Mouse (Mus musculus) kidney, adult 2 months (tissue): ENCODE data around the gene Drap1. TPM values are rescaled to one million over a fixed set of nuclear protein-coding genes. Genes with fewer than 3 reads are reported as not detected.
A peak's percentile ranks its signal among the peaks of the same experiment; 100 is the strongest.

Experiments
- DNase-seq: peaks from one replicate; pipeline ENCODE4 v3.0.0; 2021
- H3K27ac ChIP-seq: fragments of 200-500 bp; 2 replicates; pipeline ENCODE4 v1.5.1; 2012; ENCODE audit warnings: low read depth, low read length, control low read depth, inconsistent platforms; ENCODE audit not compliant: insufficient read depth
- H3K27me3 ChIP-seq: fragments of 200-500 bp; replicated peaks from 2 replicates; pipeline ENCODE4 v1.6.1; 2012; ENCODE audit warnings: mild to moderate bottlenecking, moderate library complexity, low read length, inconsistent platforms; ENCODE audit not compliant: control insufficient read depth, insufficient read depth
- H3K36me3 ChIP-seq: fragments of 200-500 bp; 2 replicates; pipeline ENCODE4 v1.6.1; 2012; ENCODE audit warnings: mild to moderate bottlenecking, moderate library complexity, low read length, inconsistent platforms; ENCODE audit not compliant: control insufficient read depth, insufficient read depth
- H3K4me1 ChIP-seq: fragments of 200-500 bp; 2 replicates; pipeline ENCODE4 v1.6.1; 2011; ENCODE audit warnings: low read length; ENCODE audit not compliant: control insufficient read depth, insufficient read depth
- H3K4me3 ChIP-seq: fragments of 200-500 bp; 2 replicates; pipeline ENCODE4 v1.5.1; 2011; ENCODE audit warnings: mild to moderate bottlenecking, low read depth, low read length, control low read depth; ENCODE audit not compliant: insufficient read depth
- CTCF ChIP-seq: fragments of 200-500 bp; conservative IDR thresholded peaks from 2 replicates; pipeline ENCODE4 v1.5.1; 2011; ENCODE audit warnings: low read depth, mild to moderate bottlenecking, control low read depth, low read length, moderate library complexity, mixed read lengths; ENCODE audit not compliant: insufficient read depth, insufficient read length
- POLR2A ChIP-seq: fragments of 200-500 bp; IDR thresholded peaks from one replicate; pipeline ENCODE4 v1.6.1; 2011; ENCODE audit warnings: low read depth, low read length, control low read depth
- WGBS: fragments of 180-500 bp; shearing (Covaris S2); methylation state at CpG from one replicate; pipeline ENCODE4 v1.1.7; 2018; 5-methylcytosine and 5-hydroxymethylcytosine counted together
- polyA plus RNA-seq: library from polyadenylated mRNA; depleted of rRNA; stranded (reverse); fragments of >200 nt; gene quantifications from 2 replicates; pipeline ENCODE4 v1.2.3, GENCODE M21; 2012

The Drap1 gene
- polyA plus RNA-seq, 1 experiment = 150 TPM

DNA sequence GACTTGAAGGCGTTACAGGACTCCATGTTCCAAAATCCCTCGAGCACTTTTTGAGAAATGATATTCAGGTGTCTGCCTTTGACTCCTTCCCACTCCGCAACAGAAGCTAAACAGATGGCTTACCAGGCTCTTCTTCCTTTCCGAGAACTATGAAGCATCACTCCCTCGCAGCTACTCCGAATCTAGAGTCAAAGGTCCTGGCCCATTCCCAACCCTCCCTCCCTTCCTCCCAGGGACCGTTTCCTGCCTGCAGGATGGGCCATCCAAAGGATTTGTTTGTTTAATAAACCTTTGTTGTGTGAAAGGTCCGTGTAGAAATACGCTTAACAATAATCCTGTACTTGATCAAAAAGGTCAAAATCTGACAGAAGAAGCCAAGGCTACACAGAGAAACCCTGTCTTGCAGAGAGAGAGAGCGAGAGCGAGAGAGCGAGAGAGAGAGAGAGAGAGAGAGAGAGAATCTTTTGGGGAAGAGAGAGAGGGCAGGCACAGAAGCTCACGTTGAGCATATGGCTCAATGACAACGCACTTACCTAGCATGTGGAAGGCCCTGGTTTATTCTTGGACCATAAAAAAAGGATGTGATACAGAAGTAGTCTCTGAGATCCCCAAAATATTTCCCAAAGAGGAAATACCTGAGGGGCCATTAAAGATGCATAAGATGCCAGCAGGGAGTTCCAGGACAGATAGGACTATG is 33.1 kb upstream of the Drap1 start, which contains the start of gene Ccdc85b:
Gene Ccdc85b, minus strand, starts transcription at position 149 of the 697 bp plus-strand sequence.
- DNase-seq = no peak
- 8% methylated on average over 14 of the region's 14 CpGs for WGBS
- peaks cover 2% of the 10 kb centered on the region; the same call in 1 of the 2 replicates for H3K4me1 ChIP-seq

DNA sequence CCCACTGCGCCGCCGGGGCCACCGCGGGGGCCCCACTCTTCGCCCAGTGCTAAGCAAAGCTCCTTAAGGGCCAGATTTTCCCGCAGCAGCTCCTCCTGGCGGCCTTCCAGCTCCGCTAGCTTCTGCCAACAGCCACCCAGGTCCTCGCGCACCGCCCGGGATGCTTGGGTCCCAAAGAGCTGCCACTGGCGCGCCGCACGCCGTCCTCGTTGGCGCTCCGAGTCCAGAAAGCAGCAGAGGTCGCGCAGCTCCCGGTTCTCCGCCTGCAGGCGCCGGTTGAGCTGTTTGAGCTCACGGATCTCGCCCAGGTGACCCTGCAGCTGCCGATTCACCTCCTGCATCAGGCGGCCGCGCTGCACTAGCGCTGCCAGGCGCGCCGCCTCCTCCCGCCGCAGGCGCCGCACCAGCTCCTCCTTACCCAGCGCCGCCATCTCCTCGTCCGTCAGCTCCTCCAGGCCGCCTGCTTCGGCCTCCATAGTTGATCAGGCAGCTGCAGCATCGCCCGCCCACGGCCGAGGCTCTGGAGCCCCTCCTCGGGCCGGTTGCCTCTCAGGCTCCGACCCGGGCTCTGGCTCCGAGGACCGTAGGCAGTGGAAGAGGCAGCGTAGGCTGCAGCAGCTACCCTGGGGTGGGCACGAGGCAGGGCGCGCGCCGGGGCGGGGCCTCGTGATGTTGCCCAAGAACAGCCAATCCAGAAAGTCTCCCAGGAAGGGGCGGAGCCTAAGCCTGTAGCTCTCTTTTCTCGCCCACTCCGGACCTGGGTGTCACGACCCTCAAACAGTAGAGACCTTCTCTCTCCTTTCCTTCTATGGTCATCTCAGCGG is 32.4 kb upstream of the Drap1 start:
- H3K36me3 ChIP-seq = 0 out of 2 replicates have a peak, but pooled peaks cover 1% of the 10 kb centered on the region
- no peaks in the 10 kb centered on the region for H3K27me3 ChIP-seq
- WGBS = under 1% methylated on average over 70 of the region's 70 CpGs
- peaks cover 2% of the 10 kb centered on the region; the same call in 1 of the 2 replicates for H3K4me1 ChIP-seq
- H3K4me3 ChIP-seq = peak overlapping the region; percentile 61
- peak; percentile 98 for DNase-seq
- H3K27ac ChIP-seq = peak overlapping the region; percentile 84
- TF ChIP-seq CTCF = no peak
- peak; percentile 90 for TF ChIP-seq POLR2A

More for the DNA sequence above, 33.1 kb upstream of the Drap1 start, which contains the start of gene Ccdc85b:
- TF ChIP-seq CTCF (no peak), POLR2A (no peak)
- Histone ChIP-seq H3K36me3 (0 out of 2 replicates have a peak, but pooled peaks cover 1% of the 10 kb centered on the region), H3K4me3 (peak within 1 kb of the TSS; percentile 61), H3K27ac (peak within 1 kb of the TSS; percentile 84), H3K27me3 (no peaks in the 10 kb centered on the region)

DNA sequence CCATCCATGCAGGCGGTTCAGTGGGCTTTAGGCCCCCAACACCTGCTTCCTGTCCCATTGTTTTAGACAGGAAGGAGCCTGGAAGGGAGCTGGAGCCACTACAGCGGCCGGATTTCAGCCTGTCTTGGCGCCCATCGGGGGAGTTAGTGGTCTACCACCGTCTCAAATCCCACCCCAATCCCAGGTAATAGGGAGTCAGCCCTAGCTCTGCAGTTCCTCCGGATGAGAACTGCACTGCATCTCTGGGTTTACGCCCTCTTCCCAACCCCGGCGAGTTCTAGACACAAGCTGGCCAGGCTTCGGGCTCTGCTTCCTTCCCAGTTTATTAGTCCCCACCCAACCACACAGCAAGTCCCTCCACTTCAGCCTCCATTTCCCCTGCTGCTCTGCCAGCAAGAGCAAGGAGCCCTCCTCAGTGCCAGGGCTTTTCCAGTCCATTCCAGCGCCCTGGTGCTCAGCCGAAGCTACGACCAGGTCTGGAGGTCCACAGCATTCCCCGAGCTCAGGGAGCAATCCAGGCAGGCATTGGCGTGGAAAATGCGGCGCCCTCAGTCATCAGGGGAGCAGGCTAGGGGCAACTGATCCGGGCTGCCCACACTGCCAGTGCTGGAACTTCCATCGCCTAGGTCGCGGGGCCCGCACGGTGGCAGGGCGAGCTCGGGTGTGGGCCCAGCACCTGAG is 31.6 kb upstream of the Drap1 start:
- Histone ChIP-seq H3K36me3 (0 out of 2 replicates have a peak, but pooled peaks cover 1% of the 10 kb centered on the region), H3K27ac (peak overlapping the region; percentile 84), H3K4me3 (peak overlapping the region; percentile 61), H3K4me1 (peaks cover 2% of the 10 kb centered on the region; the same call in 1 of the 2 replicates), H3K27me3 (no peaks in the 10 kb centered on the region)
- DNase-seq = peak; percentile 65
- TF ChIP-seq POLR2A = no peak
- TF ChIP-seq CTCF = no peak
- 7% methylated on average over 26 of the region's 26 CpGs for WGBS

DNA sequence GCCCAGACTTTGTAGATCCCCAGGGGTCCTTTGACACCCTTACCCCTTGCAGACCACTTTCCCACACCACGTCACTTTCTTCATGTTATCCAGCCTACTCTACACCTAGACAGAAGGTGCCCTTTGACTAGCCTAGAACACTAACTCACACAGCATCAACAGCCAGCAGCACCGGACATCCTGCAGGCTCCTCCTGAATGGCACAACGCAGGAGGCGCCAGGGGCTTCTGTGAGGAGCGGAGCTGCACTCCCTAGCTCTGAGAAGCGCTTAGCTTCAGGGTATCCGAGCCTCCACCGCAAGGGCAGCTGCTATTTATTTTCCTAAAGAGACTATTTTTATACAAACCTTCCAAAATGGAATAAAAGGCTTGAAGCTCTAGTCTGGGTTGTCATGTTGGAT is 30.8 kb upstream of the Drap1 start:
- Histone ChIP-seq H3K27me3 (no peaks in the 10 kb centered on the region), H3K4me1 (no peaks in the 10 kb centered on the region; the same call in 1 of the 2 replicates), H3K4me3 (peak overlapping the region; percentile 47), H3K36me3 (0 out of 2 replicates have a peak, but pooled peaks cover 1% of the 10 kb centered on the region), H3K27ac (peak overlapping the region; percentile 37)
- 67% methylated on average over 8 of the region's 8 CpGs for WGBS
- TF ChIP-seq POLR2A (no peak), CTCF (no peak)
- no peak for DNase-seq

DNA sequence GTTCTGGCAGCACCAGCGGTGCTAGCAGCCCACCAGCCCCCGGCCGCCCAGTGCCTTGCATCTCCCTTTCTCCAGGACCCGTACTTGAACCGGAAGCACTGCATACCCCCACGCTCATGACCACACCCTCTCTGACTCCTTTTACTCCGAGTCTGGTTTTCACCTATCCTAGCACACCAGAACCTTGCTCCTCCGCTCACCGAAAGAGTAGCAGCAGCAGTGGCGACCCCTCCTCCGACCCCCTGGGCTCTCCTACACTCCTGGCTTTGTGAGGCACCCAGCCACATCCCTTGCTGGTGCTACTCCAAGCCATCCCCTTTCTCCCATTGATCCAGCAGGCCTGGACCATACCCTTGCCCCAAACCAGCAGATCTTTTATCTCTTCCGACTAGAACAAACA is 30.3 kb upstream of the Drap1 start:
- TF ChIP-seq CTCF = no peak
- no peak for TF ChIP-seq POLR2A
- H3K27me3 ChIP-seq = no peaks in the 10 kb centered on the region
- no peak overlapping the region for H3K4me3 ChIP-seq
- no peak overlapping the region; the same call in 1 of the 2 replicates for H3K27ac ChIP-seq
- H3K4me1 ChIP-seq = no peaks in the 10 kb centered on the region; the same call in 1 of the 2 replicates
- 70% methylated on average over 12 of the region's 12 CpGs for WGBS
- DNase-seq = no peak
- H3K36me3 ChIP-seq = 0 out of 2 replicates have a peak, but pooled peaks cover 1% of the 10 kb centered on the region

DNA sequence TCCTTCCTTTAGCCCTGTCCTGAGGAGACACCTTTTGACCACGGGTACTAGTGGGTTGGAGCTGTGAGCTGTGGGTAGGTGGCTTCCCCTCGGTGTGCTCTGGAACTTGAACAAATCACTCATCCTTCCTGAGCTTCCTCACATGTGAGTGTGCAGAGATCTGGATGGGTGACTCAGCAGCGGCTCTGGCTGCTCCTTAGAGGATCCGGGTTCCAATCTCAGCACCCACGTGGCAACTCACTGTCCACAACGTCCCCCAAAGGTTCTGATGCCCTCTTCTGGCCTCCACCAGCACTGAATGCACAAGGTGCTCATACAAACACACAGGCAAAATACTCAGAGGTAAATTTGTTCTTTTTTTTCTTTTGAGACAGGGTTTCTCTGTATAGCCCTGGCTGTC is 27.0 kb upstream of the Drap1 start:
- Histone ChIP-seq H3K27me3 (peaks cover 4% of the 10 kb centered on the region), H3K27ac (no peak overlapping the region), H3K4me3 (no peak overlapping the region), H3K4me1 (0 out of 2 replicates have a peak, but pooled peaks cover 3% of the 10 kb centered on the region), H3K36me3 (0 out of 2 replicates have a peak, but pooled peaks cover 1% of the 10 kb centered on the region)
- TF ChIP-seq POLR2A (no peak), CTCF (no peak)
- no peak for DNase-seq
- 76% methylated on average over 6 of the region's 6 CpGs for WGBS
